Mouse (Mus musculus) liver, embryonic 15.5 days (tissue): ENCODE results near the gene Gm45808. TPM values are rescaled to one million over a fixed set of nuclear protein-coding genes. Genes with fewer than 3 reads are reported as not detected.
A peak's percentile ranks its signal among the peaks of the same experiment; 100 is the strongest.
"Not testable (repeated sequence)": the region's sequence is repeated elsewhere in the genome, so short reads cannot be mapped to it uniquely, and the experiment has no call there.

Experiments
- ATAC-seq: fragments of 200-750 bp; cut with Nextera tagmentation; 2 replicates; pipeline ENCODE4 v1.8.0; 2017; ENCODE audit warnings: moderate number of reproducible peaks, mild to moderate bottlenecking, moderate library complexity; ENCODE audit not compliant: insufficient read depth
- H3K27ac ChIP-seq: fragments of 300-500 bp; sonication (generic); replicated peaks from 2 replicates; pipeline ENCODE4 v1.5.1; 2015; ENCODE audit warnings: mild to moderate bottlenecking, inconsistent platforms
- H3K27me3 ChIP-seq: fragments of 300-500 bp; sonication (generic); 2 replicates; pipeline ENCODE4 v1.6.1; 2015; ENCODE audit warnings: mild to moderate bottlenecking, inconsistent platforms
- H3K36me3 ChIP-seq: fragments of 300-500 bp; sonication (generic); replicated peaks from 2 replicates; pipeline ENCODE4 v1.6.1; 2015; ENCODE audit warnings: moderate library complexity, mild to moderate bottlenecking, inconsistent platforms
- H3K4me1 ChIP-seq: fragments of 300-500 bp; sonication (generic); replicated peaks from 2 replicates; pipeline ENCODE4 v1.6.1; 2015; ENCODE audit warnings: inconsistent platforms
- H3K4me2 ChIP-seq: fragments of 300-500 bp; sonication (generic); 2 replicates; pipeline ENCODE4 v1.6.1; 2015; ENCODE audit warnings: moderate library complexity, mild to moderate bottlenecking, inconsistent platforms
- H3K4me3 ChIP-seq: fragments of 300-500 bp; sonication (generic); replicated peaks from 2 replicates; pipeline ENCODE4 v1.5.1; 2015; ENCODE audit warnings: mild to moderate bottlenecking, inconsistent platforms
- H3K9ac ChIP-seq: fragments of 300-500 bp; sonication (generic); 2 replicates; pipeline ENCODE4 v1.6.1; 2015; ENCODE audit warnings: moderate library complexity, mild to moderate bottlenecking, inconsistent platforms
- H3K9me3 ChIP-seq: fragments of 300-500 bp; sonication (generic); replicated peaks from 2 replicates; pipeline ENCODE4 v1.6.1; 2016; ENCODE audit warnings: inconsistent platforms
- WGBS: fragments of 180-500 bp; shearing (Covaris S2); methylation state at CpG from one replicate; pipeline ENCODE4 v1.1.7; 2015; ENCODE audit warnings: mixed read lengths; ENCODE audit not compliant: insufficient replicate concordance; 5-methylcytosine and 5-hydroxymethylcytosine counted together
- polyA plus RNA-seq: library from polyadenylated mRNA; unstranded; fragments of >200 nt; fragmentation: Nextera tagmentation; extraction: Ambion mirVana; gene quantifications from 2 replicates; pipeline ENCODE4 v1.2.1, GENCODE M21; 2015

Gene Gm45808
- polyA plus RNA-seq, 1 experiment from 2014 or later: not detected

DNA sequence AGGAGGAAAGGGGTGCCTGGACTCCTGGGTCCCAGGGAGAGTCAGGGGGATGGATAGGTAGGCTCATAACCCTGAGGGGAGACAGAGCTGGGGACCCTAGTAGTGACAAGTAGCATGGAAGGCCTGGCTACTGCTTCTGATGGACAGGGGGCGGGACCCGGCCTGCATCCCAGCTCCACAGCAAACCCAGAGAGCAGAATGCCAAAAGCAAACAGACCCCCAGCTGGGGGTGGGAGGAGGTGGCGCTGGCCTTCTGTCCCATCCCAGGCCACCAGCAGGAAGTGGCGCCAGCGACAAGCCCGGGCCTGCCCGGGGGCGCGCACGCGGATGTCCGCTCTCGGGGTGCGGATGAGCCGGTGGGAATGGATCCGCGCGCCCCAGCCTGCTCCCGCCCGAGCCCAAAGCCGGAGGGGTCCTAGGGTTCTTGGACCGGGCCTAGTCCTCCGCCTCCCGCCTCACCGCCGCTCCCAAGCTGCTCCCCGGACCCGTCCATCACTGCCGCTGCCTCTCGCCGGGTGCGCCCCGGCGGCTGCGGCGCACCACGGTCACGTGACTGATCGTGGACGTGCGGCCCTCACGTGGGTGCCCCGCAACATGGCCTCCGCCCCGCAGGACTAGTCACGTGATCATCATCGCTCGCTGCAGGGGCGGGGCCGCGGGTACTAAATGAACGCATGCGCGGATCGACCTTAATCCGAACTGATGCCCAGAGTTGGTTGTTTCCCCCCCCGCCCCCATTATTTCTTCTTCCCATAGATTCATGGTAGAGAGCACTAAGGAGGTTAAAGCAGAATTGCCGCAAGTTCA, 20.1 kb downstream of the Gm45808 start, which contains the start of gene Bax:
TSS of gene Bax (minus strand) at position 616 of the 807 bp plus-strand sequence.
- H3K36me3 ChIP-seq: peaks cover 41% of the 10 kb centered on the region
- peak; percentile 73 for ATAC-seq
- H3K27me3 ChIP-seq: no peaks in the 10 kb centered on the region
- peak within 1 kb of the TSS; percentile 86 for H3K4me3 ChIP-seq
- peak within 1 kb of the TSS; percentile 99 for H3K4me2 ChIP-seq
- no peaks in the 10 kb centered on the region for H3K9me3 ChIP-seq
- WGBS: under 1% methylated on average over 57 of the region's 58 CpGs
- H3K4me1 ChIP-seq: peaks cover 55% of the 10 kb centered on the region
- peak within 1 kb of the TSS; percentile 82 for H3K27ac ChIP-seq
- H3K9ac ChIP-seq: peak within 1 kb of the TSS; percentile 92

DNA sequence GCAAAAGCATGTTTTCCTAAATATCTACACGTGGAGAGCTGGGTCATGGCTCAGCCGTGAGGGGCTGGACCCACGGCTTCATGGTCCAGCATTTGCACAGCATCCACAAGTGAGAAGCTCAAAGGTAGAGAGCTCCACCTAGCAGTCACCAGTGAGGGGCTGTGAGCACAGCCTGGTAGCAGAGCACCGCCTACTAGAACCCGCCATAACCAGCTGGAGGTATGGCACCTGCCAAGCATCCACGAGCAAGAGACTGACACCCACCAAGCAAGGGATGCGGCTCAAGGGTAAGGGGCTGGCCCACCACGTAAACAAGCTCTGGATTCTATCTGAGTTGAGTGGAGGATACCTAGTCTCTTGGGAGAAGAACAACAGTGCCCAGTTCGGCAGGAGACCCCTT, 21.1 kb downstream of the Gm45808 start:
- Histone ChIP-seq H3K9ac (peak overlapping the region; percentile 92; the same call in 1 of the 2 replicates), H3K27me3 (no peaks in the 10 kb centered on the region), H3K9me3 (no peaks in the 10 kb centered on the region), H3K4me2 (peak overlapping the region; percentile 99), H3K4me3 (peak overlapping the region; percentile 86), H3K27ac (peak overlapping the region; percentile 82; the same call in 1 of the 2 replicates), H3K36me3 (peaks cover 42% of the 10 kb centered on the region), H3K4me1 (peaks cover 56% of the 10 kb centered on the region)
- no peak for ATAC-seq
- WGBS: 72% methylated on average over 9 of the region's 9 CpGs

- WGBS: 85% methylated on average over 12 of the region's 12 CpGs
- 0 out of 2 replicates have a peak overlapping the region, but pooled peaks have one; percentile 9 for H3K27ac ChIP-seq
- peaks cover 42% of the 10 kb centered on the region for H3K36me3 ChIP-seq
- no peaks in the 10 kb centered on the region for H3K9me3 ChIP-seq
- H3K4me3 ChIP-seq: peak overlapping the region; percentile 86; the same call in 1 of the 2 replicates
- no peak for ATAC-seq
- H3K9ac ChIP-seq: no peak overlapping the region
- H3K27me3 ChIP-seq: no peaks in the 10 kb centered on the region
- H3K4me1 ChIP-seq: peaks cover 58% of the 10 kb centered on the region
- peak overlapping the region; percentile 99 for H3K4me2 ChIP-seq
Observed at GRCm38 (mm10) chr7:45465112-45465511, 21.5 kb downstream of the Gm45808 start.

DNA sequence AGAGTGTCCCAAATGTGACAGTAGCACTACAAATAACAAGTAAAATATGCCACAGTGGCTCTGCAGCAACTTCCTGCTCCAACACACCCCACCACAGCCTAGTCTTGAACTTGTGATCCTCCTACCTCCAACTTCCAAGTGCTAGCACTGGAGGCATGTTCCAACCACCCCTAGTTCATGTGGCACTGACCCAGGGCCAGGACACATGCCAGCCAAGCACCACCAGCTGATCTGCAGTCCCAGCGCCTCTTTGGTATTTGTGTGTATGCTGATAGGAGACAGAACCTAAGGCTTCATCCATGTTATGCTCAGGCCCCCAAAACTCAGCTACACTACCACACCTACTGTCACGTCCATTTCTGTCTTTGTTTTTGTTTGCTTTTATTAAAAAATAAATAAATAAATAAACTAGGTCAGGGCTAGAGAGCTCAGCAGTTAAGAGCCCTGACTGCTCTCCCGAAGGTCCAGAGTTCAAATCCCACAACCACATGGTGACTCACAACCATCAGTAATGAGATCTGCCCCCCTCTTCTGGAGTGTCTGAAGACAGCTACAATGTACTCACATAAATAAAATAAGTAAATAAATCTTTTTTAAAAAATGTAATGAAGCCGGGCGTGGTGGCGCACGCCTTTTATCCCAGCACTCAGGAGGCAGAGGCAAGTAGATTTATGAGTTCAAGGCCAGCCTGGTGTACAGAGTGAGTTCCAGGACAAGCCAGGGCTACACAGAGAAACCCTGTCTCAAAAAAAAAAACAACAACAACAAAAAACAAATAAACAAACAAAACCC, 22.4 kb downstream of the Gm45808 start:
- no peaks in the 10 kb centered on the region for H3K9me3 ChIP-seq
- 0 out of 2 replicates have a peak overlapping the region, but pooled peaks have one; percentile 12 for H3K27ac ChIP-seq
- ATAC-seq: no peak
- H3K4me3 ChIP-seq: no peak overlapping the region
- H3K4me1 ChIP-seq: peaks cover 61% of the 10 kb centered on the region
- H3K36me3 ChIP-seq: peaks cover 42% of the 10 kb centered on the region
- no peak overlapping the region for H3K9ac ChIP-seq
- 81% methylated on average over 7 of the region's 7 CpGs for WGBS
- no peak overlapping the region for H3K4me2 ChIP-seq
- no peaks in the 10 kb centered on the region for H3K27me3 ChIP-seq

GRCm38 (mm10) chr7:45462868-45463267, 23.7 kb downstream of the Gm45808 start:
- WGBS: 69% methylated on average over 4 of the region's 4 CpGs
- H3K27ac ChIP-seq, ATAC-seq, H3K27me3 ChIP-seq, H3K9ac ChIP-seq, H3K4me2 ChIP-seq, H3K9me3 ChIP-seq, H3K4me3 ChIP-seq: not testable (repeated sequence)
- peaks cover 52% of the 10 kb centered on the region for H3K36me3 ChIP-seq
- peaks cover 69% of the 10 kb centered on the region for H3K4me1 ChIP-seq

DNA sequence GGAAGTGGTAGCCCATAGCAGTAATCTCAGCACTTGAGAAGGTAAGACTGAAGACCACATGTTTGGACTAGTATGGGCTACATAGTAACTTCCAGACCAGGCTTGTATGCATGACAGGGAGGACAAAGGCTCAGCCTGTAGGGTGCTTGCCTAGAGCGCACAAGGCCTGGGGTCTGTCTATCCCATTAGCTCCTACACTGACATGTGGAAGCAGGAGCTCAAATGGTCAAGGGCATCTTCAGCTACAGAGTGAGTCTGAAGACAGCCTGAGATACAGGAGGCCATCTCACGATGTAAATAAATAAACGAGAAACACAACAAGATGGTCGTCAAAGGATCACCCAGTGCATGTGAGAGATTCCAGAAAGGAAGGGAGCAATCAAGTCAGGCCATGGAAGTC, 24.3 kb downstream of the Gm45808 start:
- H3K4me1 ChIP-seq: peaks cover 72% of the 10 kb centered on the region
- WGBS: 84% methylated on average over 4 of the region's 4 CpGs
- H3K4me3 ChIP-seq: no peak overlapping the region
- H3K9ac ChIP-seq: no peak overlapping the region
- no peaks in the 10 kb centered on the region for H3K27me3 ChIP-seq
- no peaks in the 10 kb centered on the region for H3K9me3 ChIP-seq
- no peak overlapping the region for H3K4me2 ChIP-seq
- H3K27ac ChIP-seq: peak overlapping the region; percentile 97
- H3K36me3 ChIP-seq: peaks cover 57% of the 10 kb centered on the region
- no peak for ATAC-seq

GRCm38 (mm10) chr7:45461781-45462180, 24.8 kb downstream of the Gm45808 start:
- ATAC-seq: no peak
- 86% methylated on average over 4 of the region's 4 CpGs for WGBS
- Histone ChIP-seq H3K9ac (peak overlapping the region; percentile 25; the same call in 1 of the 2 replicates), H3K9me3 (no peaks in the 10 kb centered on the region), H3K36me3 (peaks cover 63% of the 10 kb centered on the region), H3K4me2 (peak overlapping the region; percentile 87), H3K27ac (peak overlapping the region; percentile 97), H3K4me1 (peaks cover 72% of the 10 kb centered on the region), H3K27me3 (no peaks in the 10 kb centered on the region), H3K4me3 (peak overlapping the region; percentile 76)

DNA sequence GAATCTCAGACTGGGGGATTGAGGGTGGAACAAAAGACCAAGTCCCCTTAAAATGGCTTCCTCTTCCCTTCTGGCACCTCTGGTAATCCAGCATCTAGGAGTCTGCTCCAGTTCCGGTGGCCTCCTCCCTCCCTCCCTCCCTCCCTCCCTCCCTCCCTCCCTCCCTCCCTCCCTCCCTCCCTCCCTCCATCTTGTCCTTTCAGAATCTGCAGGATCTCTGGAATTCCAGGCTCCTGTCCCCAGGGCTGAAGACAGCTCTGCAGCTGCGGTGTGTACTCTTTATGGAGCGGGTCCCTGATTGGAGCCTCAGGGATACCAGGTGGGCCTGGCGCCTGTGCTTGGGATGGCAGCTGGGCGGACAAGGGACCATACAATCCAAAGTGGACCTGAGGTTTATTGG, 25.3 kb downstream of the Gm45808 start:
- 64% methylated on average over 5 of the region's 5 CpGs for WGBS
- Histone ChIP-seq H3K9ac (peak overlapping the region; percentile 80), H3K9me3 (no peaks in the 10 kb centered on the region), H3K4me1 (peaks cover 74% of the 10 kb centered on the region), H3K4me2 (peak overlapping the region; percentile 87), H3K27ac (peak overlapping the region; percentile 97), H3K4me3 (peak overlapping the region; percentile 76), H3K36me3 (peaks cover 65% of the 10 kb centered on the region), H3K27me3 (no peaks in the 10 kb centered on the region)
- peak; percentile 17 for ATAC-seq

DNA sequence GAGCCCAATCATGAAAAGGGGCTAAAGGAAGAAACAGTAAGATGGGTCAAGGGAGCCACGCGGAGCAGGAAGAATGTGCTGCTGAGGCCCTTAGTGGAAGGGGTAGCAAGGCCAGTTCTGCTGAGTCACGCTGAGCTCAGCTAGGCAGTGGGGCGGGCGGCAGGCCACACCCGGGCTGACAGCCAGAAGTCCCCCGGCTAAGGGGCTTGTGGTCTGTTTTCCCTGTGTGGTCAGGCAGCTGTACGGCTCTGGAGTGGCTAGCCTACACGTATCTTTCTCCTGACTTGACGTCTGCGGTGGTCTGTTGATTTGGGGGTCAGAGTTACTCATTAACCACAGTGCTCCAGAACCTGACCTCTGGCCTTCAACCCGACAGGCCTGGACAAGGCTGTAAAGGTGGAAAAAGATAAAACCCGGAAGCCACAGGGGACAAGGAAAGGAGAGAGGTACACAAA, 25.7 kb downstream of the Gm45808 start:
- Histone ChIP-seq H3K36me3 (peaks cover 69% of the 10 kb centered on the region), H3K4me1 (peaks cover 74% of the 10 kb centered on the region)
- 3% methylated on average over 13 of the region's 13 CpGs for WGBS

DNA sequence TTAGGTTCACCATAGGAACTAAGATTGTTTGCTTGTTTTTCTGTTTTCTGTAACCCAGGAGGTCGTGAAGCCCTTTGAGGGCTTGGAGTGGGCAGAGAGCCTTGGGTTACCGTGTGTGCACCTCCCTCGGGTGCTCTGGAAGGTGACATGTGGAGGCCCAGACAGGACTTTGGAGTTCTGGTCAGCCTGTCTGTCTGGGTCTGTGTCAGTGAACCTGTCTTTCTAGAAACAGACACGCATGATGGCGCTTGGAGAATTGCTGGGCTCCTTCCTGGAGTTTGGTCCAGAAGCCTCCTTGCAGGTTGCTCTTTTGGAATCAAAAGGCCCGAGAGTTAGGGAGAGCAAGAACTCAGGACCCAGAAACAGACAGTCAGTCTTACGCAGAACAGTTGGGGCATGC, 26.2 kb downstream of the Gm45808 start:
- no peaks in the 10 kb centered on the region for H3K9me3 ChIP-seq
- H3K4me2 ChIP-seq: peak overlapping the region; percentile 87
- peaks cover 70% of the 10 kb centered on the region for H3K4me1 ChIP-seq
- peak overlapping the region; percentile 97 for H3K27ac ChIP-seq
- H3K4me3 ChIP-seq: peak overlapping the region; percentile 76
- H3K27me3 ChIP-seq: no peaks in the 10 kb centered on the region
- 36% methylated on average over 7 of the region's 7 CpGs for WGBS
- peaks cover 71% of the 10 kb centered on the region for H3K36me3 ChIP-seq
- H3K9ac ChIP-seq: peak overlapping the region; percentile 80
- ATAC-seq: no peak

More for the DNA sequence above, 25.7 kb downstream of the Gm45808 start:
- Histone ChIP-seq H3K27ac (peak overlapping the region; percentile 97), H3K27me3 (no peaks in the 10 kb centered on the region), H3K4me3 (peak overlapping the region; percentile 76), H3K9me3 (no peaks in the 10 kb centered on the region), H3K9ac (peak overlapping the region; percentile 80), H3K4me2 (peak overlapping the region; percentile 87)
- ATAC-seq: peak; percentile 67
